Mouse (Mus musculus) gastrocnemius, adult 8-10 months (tissue): Measurements from ENCODE around the gene Ano8. TPM values are rescaled to one million over a fixed set of nuclear protein-coding genes. Genes with fewer than 3 reads are reported as not detected.
"Not testable (repeated sequence)": the region's sequence is repeated elsewhere in the genome, so short reads cannot be mapped to it uniquely, and the experiment has no call there.

Source experiments
- DNase-seq, 2 experiments: peaks; one replicate each; pipeline ENCODE4 v3.0.0; 2022; ENCODE audit warnings: low spot score in 2 of 2
- total RNA-seq, 4 experiments: library from RNA; stranded (reverse); gene quantifications; 2 replicates each; pipeline ENCODE4 v1.2.4; 2022

Ano8 gene
- 10 to 100 TPM; 15.4 to 16.5 (median 15.9) TPM for total RNA-seq

DNA sequence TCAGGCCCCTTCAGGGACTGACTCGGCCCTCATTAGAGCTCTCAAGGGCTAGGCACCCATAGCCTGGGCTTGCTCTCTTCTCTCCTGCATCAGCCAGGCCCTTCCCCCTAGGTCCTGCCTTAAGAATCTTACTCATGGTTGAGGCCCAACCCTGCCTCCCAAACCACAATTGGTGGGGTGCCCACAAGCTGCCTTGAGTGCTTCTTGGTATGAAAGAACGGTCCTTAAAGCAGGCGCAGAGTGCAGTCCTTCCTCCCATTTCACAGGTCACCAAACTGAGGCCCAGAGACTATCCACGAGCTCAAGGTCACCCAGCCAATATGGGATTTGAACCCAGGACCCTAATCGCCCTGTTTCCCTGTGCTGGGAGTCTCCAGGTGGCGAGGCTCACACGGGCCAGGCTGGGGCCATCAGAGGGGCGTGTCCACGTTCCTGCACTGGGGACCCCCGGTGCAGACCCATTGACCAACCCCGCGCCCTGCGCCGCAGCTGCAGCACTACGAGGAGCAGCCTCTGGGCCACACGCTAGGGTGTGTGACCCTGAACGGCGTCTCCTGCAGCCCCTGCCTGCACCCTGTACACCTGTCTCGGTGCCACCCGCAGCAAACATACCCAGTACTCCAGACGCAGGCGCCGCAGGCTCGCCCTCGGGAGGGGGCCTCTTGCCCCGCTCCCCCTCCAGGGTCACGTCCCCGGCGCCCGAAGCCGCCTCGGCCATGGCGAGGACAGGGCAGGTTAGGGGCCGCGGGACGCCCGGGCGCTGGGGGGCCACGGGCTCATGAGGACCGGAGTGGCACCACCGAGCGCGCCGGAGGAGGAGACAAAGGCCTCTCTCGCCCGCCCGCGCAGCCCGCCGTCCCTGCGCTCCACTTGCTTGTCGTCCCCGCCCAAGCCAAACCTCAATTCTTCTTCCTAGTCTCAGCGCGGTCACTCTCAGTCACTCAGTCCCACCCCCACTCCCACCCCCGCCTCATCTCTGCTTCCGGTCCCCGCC lies at the start of gene Ano8:
Ano8 (minus strand) TSS at position 822 of the 994 bp plus-strand sequence.
- peak; percentile 69 to 79 for DNase-seq

GRCm38 (mm10) chr8:71534263-71534810 lies 48.6 kb upstream of the Ano8 start:
- no peak for DNase-seq

- DNase-seq, result not testable (repeated sequence)
These were observed 45.1 kb upstream of the Ano8 start for GRCm38 (mm10) chr8:71530735-71531467.

DNA sequence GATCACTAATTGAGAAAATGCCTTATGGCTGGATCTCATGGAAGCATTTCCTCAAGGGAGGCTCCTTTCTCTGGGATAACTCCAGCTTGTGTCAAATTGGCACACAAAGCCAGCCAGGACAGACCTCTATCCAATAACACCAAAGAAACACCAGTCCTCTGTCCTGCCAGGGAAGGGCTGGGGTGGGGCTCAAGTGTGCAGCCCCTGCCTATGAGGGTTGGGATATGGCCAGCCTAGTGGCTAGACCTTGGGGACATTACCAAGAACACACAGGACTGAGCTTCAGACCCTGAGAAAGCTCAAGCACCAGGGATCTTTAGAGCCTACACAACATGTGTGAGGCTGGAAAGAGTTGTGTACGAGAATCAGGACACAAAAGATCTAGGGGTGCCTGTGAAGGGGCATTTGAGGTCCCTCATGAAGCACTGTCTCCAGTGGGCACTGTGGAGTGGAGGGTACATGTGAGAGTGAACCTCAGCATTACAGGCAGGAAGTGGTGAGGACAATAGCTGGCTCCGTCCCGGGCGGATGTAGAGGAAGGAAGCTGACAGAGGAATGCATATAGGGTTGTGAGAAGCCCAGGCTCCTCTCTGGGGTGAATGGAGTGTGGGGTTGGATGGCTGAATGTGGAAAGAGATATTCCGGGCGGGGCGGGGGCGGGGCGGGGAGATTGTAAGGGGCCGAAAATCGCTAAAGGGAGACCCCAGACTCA lies 42.8 kb upstream of the Ano8 start:
- no peak for DNase-seq

- DNase-seq, result no peak
These were observed 41.6 kb upstream of the Ano8 start for GRCm38 (mm10) chr8:71527162-71527870.

GRCm38 (mm10) chr8:71526272-71526671 lies 40.5 kb upstream of the Ano8 start:
- no peak for DNase-seq

- DNase-seq, result no peak
These were observed 39.7 kb upstream of the Ano8 start, which contains the start of gene Ccdc194 for GRCm38 (mm10) chr8:71525226-71526050. Ccdc194 (minus strand) TSS chr8:71525711.

DNA sequence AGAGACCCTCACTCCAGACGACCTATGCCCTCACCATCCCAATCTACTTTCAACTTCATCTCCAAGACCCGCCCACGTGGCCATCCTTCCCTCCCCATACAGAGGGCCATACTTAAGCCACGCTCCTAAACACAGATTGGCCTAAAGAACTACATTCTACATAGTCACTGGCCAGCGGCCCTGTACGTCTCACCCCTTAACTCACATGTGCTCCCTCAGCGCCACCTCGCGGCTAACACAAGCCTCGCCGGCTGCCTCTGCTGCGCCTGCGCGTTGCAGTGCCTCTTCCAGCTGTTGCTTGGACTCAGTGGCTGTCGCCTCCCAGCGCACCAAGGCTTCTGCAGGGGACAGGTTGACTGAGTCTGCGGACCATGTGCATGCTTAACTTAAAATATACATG lies 35.9 kb upstream of the Ano8 start:
- DNase-seq, result peak; percentile 91 to 93

DNA sequence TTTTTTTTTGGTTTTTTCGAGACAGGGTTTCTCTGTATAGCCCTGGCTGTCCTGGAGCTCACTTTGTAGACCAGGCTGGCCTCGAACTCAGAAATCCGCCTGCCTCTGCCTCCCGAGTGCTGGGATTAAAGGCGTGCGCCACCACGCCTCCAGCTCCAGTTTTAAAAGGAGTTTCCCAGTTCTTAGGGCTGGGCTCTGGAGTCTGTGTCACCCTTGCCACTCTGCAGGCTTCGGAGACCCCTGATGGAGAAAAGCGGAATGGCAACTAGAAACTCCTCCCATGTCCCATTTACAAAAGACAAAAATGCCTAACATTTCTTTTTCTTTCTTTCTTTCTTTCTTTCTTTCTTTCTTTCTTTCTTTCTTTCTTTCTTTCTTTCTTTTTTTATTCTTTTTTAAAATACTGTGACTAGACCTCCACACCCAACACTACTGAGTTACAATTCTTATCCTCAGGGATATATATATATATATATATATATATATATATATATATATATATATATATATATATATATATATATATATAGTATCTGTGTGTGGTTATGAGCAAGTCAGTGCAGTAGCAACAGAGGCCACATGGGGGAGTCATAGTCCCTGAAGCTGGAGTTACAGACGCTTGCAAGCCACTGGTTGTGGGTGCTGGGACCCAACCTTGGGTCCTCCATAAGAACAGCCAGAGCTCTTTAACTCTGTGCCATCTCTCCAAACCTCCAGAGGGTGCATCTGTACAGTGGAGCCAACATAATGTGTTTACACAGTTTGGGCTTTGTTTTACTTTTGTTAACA lies 33.5 kb upstream of the Ano8 start:
- not testable (repeated sequence) for DNase-seq

DNA sequence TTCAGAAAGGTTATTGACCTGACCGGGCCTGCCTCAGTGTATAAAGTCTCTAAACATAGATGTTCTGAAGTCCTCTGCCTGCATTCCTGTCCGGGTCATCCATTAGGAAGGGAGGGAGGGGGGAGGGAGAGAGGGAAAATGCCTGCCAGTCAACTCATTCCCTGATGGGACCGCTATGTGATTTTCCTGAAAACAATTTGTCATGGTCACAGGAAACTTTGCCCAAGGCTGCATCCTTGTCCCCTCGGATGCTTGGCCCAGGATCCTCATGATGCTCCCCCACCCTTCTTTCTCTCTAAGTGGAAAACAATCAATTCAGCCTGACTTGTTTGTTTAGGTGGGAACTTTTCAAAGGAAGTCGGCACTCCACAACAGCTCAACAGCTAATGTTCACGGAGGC lies 31.0 kb upstream of the Ano8 start:
- no peak for DNase-seq

- no peak for DNase-seq
These were observed 29.3 kb upstream of the Ano8 start for GRCm38 (mm10) chr8:71515043-71515442.

DNA sequence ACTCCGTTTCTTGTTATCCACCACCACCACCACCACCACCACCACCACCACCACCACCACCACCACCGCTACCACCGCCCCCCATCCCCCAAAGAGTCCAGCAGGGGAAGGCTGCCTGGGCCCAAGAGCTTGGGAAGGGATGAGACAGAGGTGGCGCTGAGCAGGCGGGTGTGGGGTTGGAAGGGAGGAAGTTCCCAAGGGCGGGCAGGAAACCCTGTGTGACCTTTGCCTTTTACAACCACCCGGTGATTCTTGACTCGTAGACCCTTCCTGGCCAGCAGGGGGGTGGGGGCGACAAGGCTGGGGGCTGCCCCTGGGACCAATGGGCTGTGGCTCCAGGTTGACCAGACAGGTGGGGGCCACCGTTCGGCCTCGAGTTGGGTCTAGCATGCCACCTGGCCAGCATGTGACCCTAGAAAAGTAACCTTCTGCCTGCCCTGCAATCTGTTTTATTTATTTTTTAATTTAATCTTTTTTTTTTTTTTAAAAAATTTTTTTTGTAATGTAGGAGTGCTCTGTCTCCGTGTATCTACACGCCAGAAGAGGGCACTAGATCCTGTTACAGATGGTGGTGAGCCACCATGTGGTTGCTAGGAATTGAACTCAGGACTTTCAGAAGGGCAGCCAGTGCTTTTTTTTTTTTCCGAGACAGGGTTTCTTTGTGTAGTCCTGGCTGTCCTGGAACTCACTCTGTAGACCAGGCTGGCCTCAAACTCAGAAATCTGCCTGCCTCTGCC lies 27.4 kb upstream of the Ano8 start:
- no peak for DNase-seq

DNA sequence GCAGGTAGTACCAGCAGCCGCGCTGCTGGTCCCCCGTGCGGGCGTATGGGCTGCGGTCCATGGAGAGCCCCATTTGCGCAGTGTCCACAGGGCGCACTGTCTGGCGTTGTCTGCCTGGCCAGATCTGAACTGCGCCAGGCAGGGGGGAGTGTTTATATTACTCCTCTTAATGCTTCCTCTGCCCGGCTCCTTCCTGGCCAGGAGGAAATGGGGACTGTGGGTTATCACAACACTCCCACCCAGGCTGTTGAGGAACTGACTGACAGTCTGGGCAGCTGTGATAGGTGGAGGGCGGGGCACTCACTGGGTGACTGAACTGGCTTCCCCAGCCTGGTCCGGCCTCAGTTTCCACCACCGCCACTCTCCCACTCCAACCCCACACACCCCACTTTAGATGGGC lies 25.9 kb upstream of the Ano8 start, which contains the start of gene Plvap:
Plvap (minus strand) TSS at position 109 of the 400 bp plus-strand sequence.
- DNase-seq, result no peak

DNA sequence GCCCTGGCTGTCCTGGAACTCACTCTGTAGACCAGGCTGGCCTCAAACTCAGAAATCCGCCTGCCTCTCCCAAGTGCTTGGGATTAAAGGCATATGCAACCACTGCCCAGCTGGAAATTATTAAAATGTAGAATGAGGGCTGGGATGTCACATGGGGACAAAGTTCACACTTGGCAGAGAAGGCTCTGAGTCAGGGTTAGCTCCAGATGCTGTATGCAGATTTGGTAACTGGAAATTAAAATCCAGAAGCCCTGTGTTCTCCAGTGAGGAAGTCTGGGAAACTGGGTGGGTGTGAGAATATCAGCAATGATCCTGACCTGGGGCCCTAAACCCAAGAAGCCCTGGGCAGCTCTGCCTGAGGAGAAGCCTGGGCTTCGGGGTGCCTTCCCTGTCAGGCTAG lies 23.6 kb upstream of the Ano8 start:
- DNase-seq, result no peak

- peak; percentile 74 to 84 for DNase-seq
These were observed 21.9 kb upstream of the Ano8 start for GRCm38 (mm10) chr8:71507589-71508104.

- DNase-seq, result no peak
These were observed 20.2 kb upstream of the Ano8 start for GRCm38 (mm10) chr8:71505979-71506378.

GRCm38 (mm10) chr8:71505326-71505725 lies 19.6 kb upstream of the Ano8 start:
- no peak for DNase-seq

GRCm38 (mm10) chr8:71504349-71504748 lies 18.6 kb upstream of the Ano8 start:
- DNase-seq, result no peak
